Mouse (Mus musculus) E14TG2a.4 (cell line): ENCODE measurements at regions not wholly inside any gene's neighbourhood (a gene's known extent, or its start where the extent isn't known, plus 50 kb on each side); places are given as distances from the start of the nearest gene placed in this dataset.

Experiments used
- CTCF ChIP-seq: conservative IDR thresholded peaks from 2 replicates; pipeline ENCODE4 v1.5.1; 2014; ENCODE audit warnings: low read length
- NANOG ChIP-seq: IDR thresholded peaks from 2 replicates; pipeline ENCODE4 v1.6.1; 2014; ENCODE audit warnings: borderline replicate concordance, low read length, mixed read lengths
- POU5F1 ChIP-seq: IDR thresholded peaks from 2 replicates; pipeline ENCODE4 v1.6.1; 2014; ENCODE audit warnings: low read length, borderline replicate concordance

DNA sequence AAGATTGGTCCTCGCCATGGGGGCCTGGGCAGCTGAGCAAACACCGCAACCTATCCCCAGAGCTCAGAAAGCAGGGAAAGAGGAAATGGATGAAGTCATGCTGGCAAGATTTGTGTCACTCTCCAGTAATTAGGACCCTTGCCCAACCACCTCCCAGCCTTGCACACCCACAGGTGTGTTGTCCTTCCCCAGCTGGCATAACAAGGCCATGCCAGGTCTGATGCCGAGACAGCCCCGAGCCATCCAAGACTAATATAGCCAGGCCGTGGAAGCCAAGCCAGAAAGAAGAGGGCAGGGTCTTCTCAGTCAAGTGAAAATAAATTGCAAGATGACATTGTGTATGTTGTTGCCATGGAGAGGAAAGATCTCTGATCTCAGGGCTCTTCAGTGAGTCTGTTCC, 164.3 kb downstream of the Snx19 start:
- no peak for TF ChIP-seq CTCF
- no peak for TF ChIP-seq POU5F1
- no peak for TF ChIP-seq NANOG
